Mouse (Mus musculus) adrenal gland, postnatal 4 days (tissue): ENCODE results near the gene 4930596D02Rik. TPM values are rescaled to one million over a fixed set of nuclear protein-coding genes. Genes with fewer than 3 reads are reported as not detected.

ENCODE experiments used
- DNase-seq, 2 experiments: peaks; one replicate each; pipeline ENCODE4 v3.0.0; 2021 to 2022; ENCODE audit warnings: low spot score in 2 of 2, mixed read lengths in 2 of 2
- long read RNA-seq, 2 experiments: library from polyadenylated mRNA; stranded (forward); transcript quantifications; one replicate each; pipeline ENCODE4 v2.0.0; 2021
- total RNA-seq, 2 experiments: library from RNA; stranded (reverse); gene quantifications; 2 replicates each; pipeline ENCODE4 v1.2.3; 2021

4930596D02Rik gene
- not detected for total RNA-seq
- long read RNA-seq, experiment 1 = 0 reads
- long read RNA-seq, experiment 2 = 0 reads

DNA sequence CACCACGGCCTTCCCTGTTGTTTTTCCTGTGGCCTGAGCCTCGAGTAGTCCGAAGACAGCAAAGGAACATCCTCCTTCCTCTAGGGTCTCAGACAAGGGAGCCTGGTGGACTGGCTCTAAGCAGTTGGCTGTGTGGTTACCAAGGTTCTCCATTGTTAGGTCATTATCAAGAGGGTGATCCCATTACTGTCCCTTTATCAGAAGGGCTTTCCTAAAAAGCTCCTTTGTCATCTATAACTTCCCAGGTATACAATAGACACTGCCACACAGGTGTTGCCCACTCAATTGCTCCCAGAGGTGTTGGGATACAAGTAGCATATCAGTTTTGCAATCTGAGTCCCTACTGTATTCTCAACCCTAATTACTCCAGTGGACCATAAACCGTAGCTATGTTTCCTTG lies at the start of gene 4930596D02Rik:
TSS of gene 4930596D02Rik (minus strand) at position 101 of the 400 bp plus-strand sequence.
- no peak for DNase-seq

DNA sequence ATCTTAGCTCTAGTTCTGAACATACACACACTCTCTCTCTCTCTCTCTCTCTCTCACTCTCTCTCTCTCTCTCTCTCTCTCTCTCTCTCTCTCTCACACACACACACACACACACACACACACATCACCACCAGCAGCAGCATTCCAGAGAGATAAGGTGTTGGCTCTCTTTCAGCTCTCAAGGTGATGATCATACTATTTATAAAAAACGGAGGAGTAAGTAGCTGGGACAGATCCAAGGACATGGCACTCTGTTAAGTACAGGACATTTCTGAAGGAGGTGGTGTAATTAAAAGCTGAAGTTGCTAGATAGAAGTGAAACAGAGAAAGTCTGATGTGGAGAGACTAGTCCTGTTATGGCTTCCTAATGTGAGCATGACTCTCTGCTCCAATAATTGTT lies 41.5 kb upstream of the 4930596D02Rik start:
- DNase-seq = no peak

DNA sequence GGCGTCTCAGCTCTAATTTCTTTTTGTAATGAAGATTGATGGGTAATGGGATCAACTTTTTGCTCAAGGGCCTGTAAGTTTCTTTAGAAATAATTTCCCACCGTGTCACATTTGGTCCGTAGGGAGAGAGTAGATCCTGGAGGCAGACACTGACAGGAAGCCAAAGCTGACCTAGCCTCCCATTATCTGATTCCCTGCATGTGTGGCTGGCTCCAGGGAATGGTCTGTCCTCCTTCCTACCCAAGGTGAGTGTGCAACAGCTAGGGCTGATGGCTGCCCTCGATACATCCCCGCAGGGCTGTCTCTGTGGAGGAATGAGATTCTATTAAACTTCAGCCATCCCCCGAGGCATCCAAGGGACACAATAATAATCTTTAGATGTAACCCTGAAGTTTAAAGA lies 33.5 kb upstream of the 4930596D02Rik start:
- DNase-seq = no peak

DNA sequence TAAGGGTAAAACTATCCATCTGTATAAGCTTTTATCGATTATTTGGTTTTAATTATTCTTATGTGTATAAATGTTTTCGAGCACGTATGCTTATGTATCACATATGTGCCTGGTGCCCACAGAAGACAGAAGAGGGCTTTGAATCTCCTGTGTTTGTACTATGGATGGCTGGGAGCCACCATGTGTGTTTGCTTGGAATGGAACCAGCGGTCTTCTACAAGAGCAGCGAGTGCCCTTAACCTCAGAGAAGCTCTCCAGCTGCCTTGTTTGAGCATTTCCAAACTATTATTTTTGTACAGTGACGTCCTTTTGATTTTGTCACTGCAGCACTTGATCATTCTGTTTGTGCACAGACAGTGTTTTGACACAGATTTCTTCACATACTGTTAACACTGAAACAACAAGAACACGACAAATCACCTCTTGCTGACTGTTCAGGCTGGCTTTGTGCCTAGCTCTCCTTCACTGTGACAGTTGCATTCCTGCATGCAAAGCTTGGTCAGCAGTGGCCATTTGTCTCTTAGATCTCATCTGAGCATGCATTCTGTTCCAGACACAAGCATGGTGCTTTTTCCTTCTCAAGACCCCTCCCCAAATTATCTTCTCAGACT lies 30.4 kb upstream of the 4930596D02Rik start:
- no peak for DNase-seq

DNA sequence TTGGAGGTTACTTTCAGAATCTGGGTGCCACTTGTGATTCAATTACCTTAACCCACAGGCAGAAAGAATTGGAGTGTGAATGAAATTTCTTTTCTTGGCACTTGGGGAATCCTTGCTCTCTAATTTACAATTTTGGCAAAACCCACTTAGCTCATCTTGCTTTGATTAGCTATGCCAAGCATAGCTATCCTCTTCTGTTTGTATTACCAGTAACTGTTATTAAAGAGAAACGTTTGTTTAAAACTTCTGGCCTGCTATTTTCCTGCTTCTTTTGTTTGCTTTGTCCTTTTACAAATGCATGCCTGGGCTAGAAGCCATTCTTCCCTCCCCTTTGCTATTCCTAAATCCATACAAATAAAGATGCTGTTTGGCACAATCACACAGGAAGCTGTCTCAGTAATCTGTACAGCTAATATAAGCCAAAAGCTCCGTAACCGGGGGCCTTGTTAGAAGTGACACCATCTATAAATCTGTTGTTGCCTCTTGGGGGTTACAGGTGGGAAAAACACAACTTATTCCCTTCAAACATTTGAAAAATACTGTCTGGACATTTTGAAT lies 19.0 kb downstream of the 4930596D02Rik start:
- DNase-seq = no peak

DNA sequence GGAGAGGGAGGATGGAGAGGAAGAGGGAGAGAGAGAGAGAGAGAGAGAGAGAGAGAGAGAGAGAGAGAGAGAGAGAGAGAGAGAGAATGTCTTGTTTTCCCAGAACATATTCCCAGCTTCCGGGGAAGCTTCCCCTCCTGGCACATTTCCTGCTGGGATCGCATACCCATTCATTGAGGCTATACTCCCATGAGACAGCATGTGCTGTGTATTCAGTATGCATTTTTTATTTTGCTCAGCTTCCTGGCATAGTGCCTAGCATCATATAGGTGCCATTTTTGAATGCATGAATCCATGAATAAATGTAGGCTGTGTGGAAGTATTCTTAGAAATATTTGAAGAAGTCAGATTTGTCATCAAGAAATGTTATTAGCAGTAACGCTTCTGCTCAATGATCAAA lies 31.7 kb downstream of the 4930596D02Rik start:
- DNase-seq = no peak

- no peak for DNase-seq
Measured at GRCm38 (mm10) chr14:35773306-35773705, 38.5 kb downstream of the 4930596D02Rik start.
